8 mouse cellular contexts compared by ENCODE assay signal in the genomic region with DNA sequence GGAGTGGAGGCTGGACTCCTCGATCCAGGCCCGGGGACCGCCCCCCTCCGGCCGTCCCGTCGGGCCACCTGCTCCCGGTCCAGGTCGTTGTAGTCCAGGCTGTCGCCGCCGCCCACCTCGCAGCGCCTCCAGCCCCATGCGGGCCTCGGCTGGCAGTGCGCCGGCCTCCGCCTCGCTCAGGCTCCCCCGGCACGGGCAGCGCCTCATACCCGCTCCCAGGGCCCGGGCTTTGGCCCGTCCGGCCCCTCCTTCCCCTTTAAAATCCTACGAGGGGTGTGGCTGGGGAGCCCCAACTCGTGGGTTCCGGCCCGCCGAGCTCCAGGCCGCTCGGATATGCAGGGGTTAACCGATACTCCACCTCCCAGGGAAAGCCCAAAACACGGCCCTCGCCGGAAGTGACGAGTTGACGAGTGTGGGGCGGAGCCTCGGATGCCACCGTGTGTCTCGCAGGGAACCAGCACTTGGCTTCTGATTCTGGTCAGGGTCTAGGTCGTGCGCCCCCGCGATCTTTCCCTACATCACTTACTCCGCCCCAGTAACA. TPM values are rescaled to one million over a fixed set of nuclear protein-coding genes. Genes with fewer than 3 reads are reported as not detected.
DNase-seq lines count a peak whose midpoint lies in the region; ATAC-seq lines count a peak whose summit lies in the region.

Gene Itpkc, minus strand, starts transcription at position 381 of the 541 bp plus-strand sequence.

- peak; percentile 87 for ATAC-seq in inflammation-experienced regulatory T-cells, adult 6 months
- ATAC-seq in megakaryocyte-erythroid progenitor cell, adult 5-6 weeks (replicated peaks; ENCODE audit: low FRiP score, low TSS enrichment, poor library complexity, severe bottlenecking): peak; percentile 82

- DNase-seq in adrenal gland, adult (ENCODE audit: inconsistent age in 2 of 2, low spot score in 1 of 2): peak; percentile 94 to 97
- DNase-seq in embryo, embryonic 10.5 days (ENCODE audit: low spot score): peak; percentile 98
- DNase-seq in gastrocnemius, postnatal 14 days: peak; percentile 94
- peak; percentile 91 to 96 for DNase-seq in left cerebral cortex, postnatal 10 days (ENCODE audit: extremely low spot score in 1 of 2, low spot score in 2 of 2)
- peak; percentile 94 for DNase-seq in right cerebral cortex, postnatal 25 days
- peak; percentile 89 to 94 for DNase-seq in urinary bladder, postnatal 4 days (ENCODE audit: low spot score in 2 of 2)

- intact Hi-C loops in gastrocnemius, postnatal 14 days (cut with DNase I; ENCODE audit: low total_unique reads): no loop called here
- intact Hi-C loops in left cerebral cortex, postnatal 10 days (cut with DNase I): no loop called here

RNA-seq across cellular contexts. Expression of gene Itpkc, which starts in this region (rescaled TPM):
- total RNA-seq in gastrocnemius, postnatal 14 days (2021): 1 to 10 TPM; 3.2 to 3.9 TPM
- under 1 TPM; 0.49 to 0.83 (median 0.58) TPM for polyA plus RNA-seq in inflammation-experienced regulatory T-cells, adult 6 months (2017; shearing (Covaris generic))
- 1 to 10 TPM; 7.6 to 8.7 TPM for total RNA-seq in left cerebral cortex, postnatal 10 days (2021)
- total RNA-seq in megakaryocyte-erythroid progenitor cell, adult 5-6 weeks (2014; fragmentation: Nextera tagmentation): 2.3 and 5.3 TPM in 2 replicates
- 3.3 and 5.9 TPM in 2 replicates for total RNA-seq in megakaryocyte-erythroid progenitor cell, adult 5-6 weeks (2017)

Comparison
In these comparisons a context has a peak if more than half of its experiments do, and no peak if none do; other contexts are left out.
1. Peak in every context shown above with its lines: DNase-seq and ATAC-seq.
2. Peak in ATAC-seq in inflammation-experienced regulatory T-cells, adult 6 months; RNA of the gene not detected or under 1 TPM.